Mouse (Mus musculus) spleen, adult 2 months (tissue): ENCODE data around the gene Rabif. TPM values are rescaled to one million over a fixed set of nuclear protein-coding genes. Genes with fewer than 3 reads are reported as not detected.
A peak's percentile ranks its signal among the peaks of the same experiment; 100 is the strongest.
"Not testable (repeated sequence)": the region's sequence is repeated elsewhere in the genome, so short reads cannot be mapped to it uniquely, and the experiment has no call there.

Experiments used
- DNase-seq, 2 experiments: peaks; one replicate each; pipeline versions ENCODE4 v3.0.0 to v3.0.0-alpha.2; 2012 to 2021; ENCODE audit warnings: low spot score in 2 of 2, low read depth in 1 of 2
- H3K27ac ChIP-seq: fragments of 200-500 bp; 2 replicates; pipeline ENCODE4 v1.5.1; 2012; ENCODE audit warnings: low read length, inconsistent platforms; ENCODE audit not compliant: insufficient read depth
- H3K27me3 ChIP-seq: fragments of 200-500 bp; 2 replicates; pipeline ENCODE4 v1.6.1; 2012; ENCODE audit warnings: mild to moderate bottlenecking, moderate library complexity, low read length, inconsistent platforms; ENCODE audit not compliant: control insufficient read depth, insufficient read depth
- H3K36me3 ChIP-seq: fragments of 200-500 bp; 2 replicates; pipeline ENCODE4 v1.6.1; 2012; ENCODE audit warnings: mild to moderate bottlenecking, low read length, inconsistent platforms; ENCODE audit not compliant: control insufficient read depth, insufficient read depth
- H3K4me1 ChIP-seq: fragments of 200-500 bp; 2 replicates; pipeline ENCODE4 v1.6.1; 2011; ENCODE audit warnings: inconsistent platforms; ENCODE audit not compliant: control insufficient read depth, insufficient read depth, insufficient read length
- H3K4me3 ChIP-seq: fragments of 200-500 bp; 2 replicates; pipeline ENCODE4 v1.5.1; 2011; ENCODE audit warnings: mild to moderate bottlenecking, inconsistent platforms; ENCODE audit not compliant: insufficient read depth, insufficient read length; ENCODE audit errors: extremely low read depth
- CTCF ChIP-seq: fragments of 200-500 bp; IDR thresholded peaks from 2 replicates; pipeline ENCODE4 v1.5.1; 2011; ENCODE audit warnings: mild to moderate bottlenecking, inconsistent platforms; ENCODE audit not compliant: insufficient read depth, insufficient read length, insufficient replicate concordance; ENCODE audit errors: extremely low read depth
- POLR2A ChIP-seq: fragments of 200-500 bp; IDR thresholded peaks from 2 replicates; pipeline ENCODE4 v1.6.1; 2011; ENCODE audit warnings: low read depth, low read length, inconsistent platforms
- WGBS: fragments of 180-500 bp; shearing (Covaris S2); methylation state at CpG from one replicate; pipeline ENCODE4 v1.1.7; 2018; 5-methylcytosine and 5-hydroxymethylcytosine counted together
- polyA plus RNA-seq: library from polyadenylated mRNA; depleted of rRNA; stranded (reverse); fragments of >200 nt; gene quantifications from 2 replicates; pipeline ENCODE4 v1.2.3, GENCODE M21; 2012

Gene Rabif
- polyA plus RNA-seq, 1 experiment, result 9.4 TPM

DNA sequence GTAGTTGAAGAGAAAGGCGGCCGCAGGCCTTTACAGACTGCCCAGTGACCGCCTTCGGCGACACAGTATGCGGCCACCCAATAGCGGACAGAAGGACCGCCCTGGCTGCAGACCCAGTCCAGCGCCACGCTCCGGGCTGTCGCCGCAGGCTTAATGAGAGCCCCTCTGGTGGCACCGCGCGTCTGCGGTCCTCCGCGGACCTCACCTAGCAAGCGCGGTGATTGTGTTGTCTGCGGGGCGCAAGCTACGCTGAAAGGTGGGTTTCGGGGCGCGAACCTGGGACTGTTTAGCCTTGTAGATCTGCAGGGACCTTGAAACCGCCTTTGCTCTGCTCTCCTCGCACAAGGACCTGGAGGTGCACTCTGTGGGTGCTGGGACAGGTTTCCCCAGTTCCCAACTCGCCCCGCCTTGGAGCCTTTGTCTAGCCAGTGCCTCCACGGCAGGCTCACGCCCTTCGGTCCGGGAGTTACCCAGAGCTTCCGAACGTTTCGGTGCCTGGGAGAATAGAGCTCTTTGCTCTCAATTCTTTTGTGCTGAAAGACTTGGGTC, 18.9 kb downstream of the Rabif start:
- no peak for DNase-seq

DNA sequence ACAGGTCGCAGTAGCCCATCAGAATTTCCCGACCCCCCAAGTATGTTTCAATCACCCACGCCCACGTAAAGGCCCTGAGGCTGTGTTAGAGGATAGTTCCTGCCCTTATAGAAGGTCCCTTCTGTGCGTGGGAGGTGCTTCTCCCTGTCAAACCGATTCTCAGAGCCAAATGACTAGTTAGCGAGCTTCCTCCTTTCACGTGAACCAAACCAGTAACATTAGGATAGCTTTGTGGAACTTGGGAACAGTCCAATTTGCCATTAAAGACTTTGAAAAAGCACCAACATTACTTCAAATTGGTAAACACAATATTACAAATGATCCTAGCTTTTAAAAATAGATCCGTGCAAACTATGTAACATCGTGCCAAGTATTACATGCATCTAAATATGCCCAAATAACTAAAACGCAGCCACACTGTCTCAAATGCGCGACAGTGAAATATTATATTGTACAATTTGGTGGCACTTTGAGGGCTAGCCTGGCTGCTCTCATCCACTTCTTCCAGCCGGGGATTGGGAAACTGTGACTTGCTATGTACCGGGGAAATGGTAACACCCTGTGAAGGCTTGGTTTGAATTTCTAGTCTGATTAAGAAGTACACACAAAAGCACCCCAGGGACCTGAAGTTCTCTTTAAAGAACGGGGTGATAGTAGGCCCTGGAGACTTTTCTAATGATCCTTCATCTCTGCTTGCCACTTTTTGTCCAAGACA, 19.6 kb downstream of the Rabif start:
- 51% methylated on average over 16 of the region's 16 CpGs for WGBS
- no peak for TF ChIP-seq CTCF
- no peak for TF ChIP-seq POLR2A
- H3K4me1 ChIP-seq, result no peaks in the 10 kb centered on the region
- no peaks in the 10 kb centered on the region for H3K36me3 ChIP-seq
- H3K27ac ChIP-seq, result no peak overlapping the region
- H3K4me3 ChIP-seq, result no peak overlapping the region; the same call in 1 of the 2 replicates
- DNase-seq, result no peak
- H3K27me3 ChIP-seq, result peaks cover 6% of the 10 kb centered on the region; the same call in 1 of the 2 replicates

More for the DNA sequence above, 18.9 kb downstream of the Rabif start:
- no peak for TF ChIP-seq POLR2A
- TF ChIP-seq CTCF, result no peak
- Histone ChIP-seq H3K27ac (no peak overlapping the region), H3K27me3 (peaks cover 6% of the 10 kb centered on the region; the same call in 1 of the 2 replicates), H3K36me3 (no peaks in the 10 kb centered on the region), H3K4me1 (no peaks in the 10 kb centered on the region), H3K4me3 (peak overlapping the region; percentile 6; the same call in 1 of the 2 replicates)
- 6% methylated on average over 38 of the region's 38 CpGs for WGBS

DNA sequence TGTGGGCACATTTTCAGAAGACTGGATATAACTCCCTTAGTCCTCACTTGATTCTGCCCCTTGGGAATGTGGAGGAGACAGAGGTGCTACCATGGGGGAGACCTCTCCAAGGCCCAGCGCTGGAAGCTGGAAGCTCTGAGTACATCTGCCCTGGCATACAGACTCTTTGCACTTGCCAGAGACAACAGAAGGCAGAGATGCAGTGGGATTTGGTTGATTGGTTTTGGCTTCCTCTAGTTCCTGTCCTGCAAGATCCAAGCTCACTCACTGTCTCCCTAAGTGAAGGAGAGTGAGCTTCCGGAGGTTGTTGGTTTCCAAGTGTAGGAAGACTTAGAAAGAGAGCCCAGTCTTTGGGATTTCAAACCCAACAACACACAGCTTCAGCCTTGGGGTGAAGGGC, 21.4 kb downstream of the Rabif start:
- TF ChIP-seq CTCF, result no peak
- TF ChIP-seq POLR2A, result no peak
- Histone ChIP-seq H3K4me1 (no peaks in the 10 kb centered on the region), H3K27me3 (peaks cover 6% of the 10 kb centered on the region; the same call in 1 of the 2 replicates), H3K27ac (no peak overlapping the region), H3K36me3 (no peaks in the 10 kb centered on the region), H3K4me3 (no peak overlapping the region)
- WGBS, result 79% methylated on average over 2 of the region's 2 CpGs
- no peak for DNase-seq

DNA sequence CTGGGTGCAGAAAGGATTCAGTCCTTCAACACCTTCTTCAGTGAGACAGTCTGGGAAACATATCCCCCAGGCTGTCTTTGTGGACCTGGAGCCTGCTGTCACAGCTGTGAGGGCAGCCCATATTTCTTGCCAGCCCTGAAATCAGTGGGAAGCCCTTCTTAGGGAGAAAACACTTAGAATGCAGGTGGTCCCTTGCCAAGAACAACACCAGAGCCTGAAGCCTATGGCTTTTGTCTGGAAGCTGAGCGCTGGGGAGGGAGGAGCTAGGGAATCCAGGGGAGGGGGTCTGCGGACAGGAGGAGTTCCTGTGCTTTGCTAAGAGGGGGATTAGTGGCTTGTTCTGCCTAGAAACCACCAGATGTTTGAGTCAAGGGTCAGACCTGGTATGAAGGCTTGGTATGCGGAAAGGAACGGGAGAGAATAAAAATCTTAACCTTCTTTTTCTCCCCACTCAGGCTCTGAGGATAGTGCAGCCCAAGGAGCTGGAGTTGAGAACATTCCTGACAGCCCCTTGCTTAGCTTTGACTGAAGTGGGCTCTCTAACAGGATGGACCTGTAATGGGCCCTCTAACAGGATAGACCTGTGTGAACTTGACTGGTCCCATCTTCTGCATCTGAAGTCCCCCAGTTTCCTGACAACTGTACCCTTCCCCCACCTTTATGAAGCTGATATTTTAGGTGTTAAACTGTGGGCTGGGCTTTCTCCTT, 22.2 kb downstream of the Rabif start:
- Histone ChIP-seq H3K36me3 (no peaks in the 10 kb centered on the region), H3K4me3 (no peak overlapping the region), H3K27ac (no peak overlapping the region), H3K27me3 (peaks cover 6% of the 10 kb centered on the region; the same call in 1 of the 2 replicates), H3K4me1 (no peaks in the 10 kb centered on the region)
- 88% methylated on average over 4 of the region's 4 CpGs for WGBS
- TF ChIP-seq CTCF (no peak), POLR2A (no peak)
- DNase-seq, result no peak

DNA sequence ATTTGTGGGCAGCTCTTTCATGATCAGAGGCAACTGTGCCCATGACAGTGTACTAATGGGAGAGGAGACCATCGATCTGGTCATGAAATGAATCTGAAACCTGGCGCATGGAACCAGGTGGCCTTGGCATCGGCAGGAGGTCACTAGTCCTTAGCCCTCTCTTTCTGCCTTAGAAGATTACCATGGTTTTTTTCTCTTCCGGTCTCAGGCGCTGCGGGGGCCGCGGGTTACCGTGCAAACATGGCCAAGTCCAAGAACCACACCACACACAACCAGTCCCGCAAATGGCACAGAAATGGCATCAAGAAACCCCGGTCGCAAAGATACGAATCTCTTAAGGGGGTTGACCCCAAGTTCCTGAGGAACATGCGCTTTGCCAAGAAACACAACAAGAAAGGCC, 23.4 kb downstream of the Rabif start:
- H3K27me3 ChIP-seq, H3K4me1 ChIP-seq, DNase-seq, H3K36me3 ChIP-seq, H3K4me3 ChIP-seq, H3K27ac ChIP-seq: not testable (repeated sequence)
- WGBS, result 95% methylated on average over 14 of the region's 14 CpGs

DNA sequence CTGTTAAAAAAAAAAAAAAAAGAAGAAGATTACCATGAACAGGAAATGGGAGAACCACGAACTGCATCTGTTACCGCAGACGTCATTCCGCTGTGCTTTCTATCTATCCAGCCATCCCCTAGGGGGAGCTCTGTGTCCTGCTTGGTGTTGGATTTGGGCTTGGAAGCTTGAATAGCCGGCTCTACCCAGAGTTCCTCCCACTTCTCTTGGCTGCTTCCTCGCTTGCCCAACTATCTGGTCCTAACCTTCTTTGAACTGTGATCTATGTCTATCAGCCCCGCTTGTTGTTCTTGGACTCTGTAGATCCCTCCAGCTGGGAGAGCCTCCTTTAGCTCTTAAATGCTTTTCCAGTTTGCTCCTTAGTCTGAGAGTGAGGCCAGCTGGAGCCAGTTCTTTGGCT, 24.2 kb downstream of the Rabif start:
- TF ChIP-seq POLR2A (no peak), CTCF (peak; percentile 57; the same call in 1 of the 2 replicates)
- Histone ChIP-seq H3K4me3 (no peak overlapping the region), H3K36me3 (no peaks in the 10 kb centered on the region), H3K4me1 (no peaks in the 10 kb centered on the region), H3K27me3 (no peaks in the 10 kb centered on the region), H3K27ac (no peak overlapping the region)
- WGBS, result 5% methylated on average over 7 of the region's 7 CpGs
- DNase-seq, result peak; percentile 50 to 65

DNA sequence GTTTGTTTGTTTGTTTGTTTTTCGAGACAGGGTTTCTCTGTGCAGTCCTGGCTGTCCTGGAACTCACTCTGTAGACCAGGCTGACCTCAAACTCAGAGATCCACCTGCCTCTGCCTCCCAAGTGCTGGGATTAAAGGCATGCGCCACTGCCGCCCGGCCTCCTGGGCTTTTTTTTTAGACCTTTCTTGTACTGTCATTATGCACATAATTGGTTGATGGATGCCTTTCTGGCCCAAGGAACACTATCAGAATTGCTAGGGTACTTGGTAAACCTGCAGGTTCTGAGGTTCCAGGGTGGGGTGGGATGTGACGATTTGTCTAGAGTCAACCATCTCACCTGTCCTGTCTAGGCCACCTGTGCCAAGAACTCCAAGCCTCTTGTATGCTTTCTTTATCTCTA, 24.8 kb downstream of the Rabif start:
- H3K4me1 ChIP-seq, H3K27me3 ChIP-seq, H3K27ac ChIP-seq, H3K4me3 ChIP-seq, H3K36me3 ChIP-seq, DNase-seq: not testable (repeated sequence)
- WGBS, result 92% methylated on average over 5 of the region's 5 CpGs
